Mouse (Mus musculus): ENCODE results near the gene Dnajb4.

DNA sequence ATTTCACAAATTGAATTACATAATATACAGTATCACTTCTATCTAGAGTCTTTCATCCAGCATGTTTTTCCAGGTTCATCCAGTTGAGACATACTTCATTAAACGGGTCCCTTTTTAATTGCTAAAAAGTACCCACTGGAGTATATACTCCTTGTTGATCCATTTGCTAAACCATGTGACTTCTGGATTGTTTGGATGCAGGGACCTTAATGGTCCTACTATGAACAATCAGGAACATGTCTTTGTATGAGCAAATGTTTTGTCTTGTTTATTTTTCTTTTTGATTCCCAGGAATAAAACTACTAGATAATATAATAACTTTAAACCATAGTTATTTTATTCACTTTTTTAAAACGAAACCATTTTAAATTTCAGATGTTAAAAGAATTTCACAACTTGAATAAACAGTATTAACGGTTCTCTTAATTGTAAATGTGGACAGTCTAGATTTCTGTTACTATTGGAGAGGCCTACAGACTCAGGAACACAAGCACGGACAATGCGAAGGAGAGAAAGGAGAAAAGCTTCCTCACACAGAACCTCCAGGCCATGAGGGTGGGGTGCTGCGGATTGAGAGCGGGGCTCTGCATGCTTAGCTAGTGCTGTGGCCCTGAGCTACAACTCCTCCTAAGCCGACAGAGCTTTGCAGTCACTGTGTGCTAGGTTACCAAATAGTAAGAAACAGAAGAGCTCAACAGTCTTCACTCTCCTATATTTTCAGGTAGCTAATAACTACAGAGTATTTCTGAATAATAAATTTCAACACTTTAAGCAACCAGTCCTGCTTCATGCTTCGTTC is 19.2 kb downstream of the Dnajb4 start:
- no peak for TF ChIP-seq POLR2A (IDR thresholded peaks at IDR 0.05; ENCODE audit: borderline replicate concordance, extremely low read depth, insufficient read depth, insufficient read length, poor library complexity, severe bottlenecking)
- TF ChIP-seq CTCF (IDR thresholded peaks at IDR 0.05; ENCODE audit: borderline replicate concordance, extremely low read depth, insufficient read depth, insufficient read length) = no peak
